Mouse (Mus musculus): ENCODE measurements around the gene Lep. TPM values are rescaled to one million over a fixed set of nuclear protein-coding genes. Genes with fewer than 3 reads are reported as not detected.

The Lep gene
- polyA plus RNA-seq, 1 experiment: 1.4 TPM

DNA sequence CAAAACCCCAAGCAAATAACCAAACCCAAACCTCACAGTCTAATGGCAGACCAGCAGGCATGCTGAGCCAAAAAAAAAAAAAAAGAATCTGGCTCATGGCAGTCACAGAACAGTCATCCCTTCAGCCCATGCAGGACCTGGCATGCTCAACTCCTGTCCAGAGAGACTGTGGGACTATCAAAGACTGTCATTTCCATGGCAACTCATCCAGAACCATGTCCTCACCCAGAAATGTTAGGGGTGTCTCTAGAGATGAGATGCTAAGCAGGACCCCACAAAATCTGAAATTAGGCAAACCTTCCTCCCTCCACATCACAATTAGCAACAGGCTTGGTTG is 14.1 kb downstream of the Lep start:
- H3K4me3 ChIP-seq (ENCODE audit: insufficient read depth, low read depth, low read length): no peak overlapping the region
- H3K4me1 ChIP-seq (ENCODE audit: control insufficient read depth, insufficient read depth, low read length): no peaks in the 10 kb centered on the region
- no peak for TF ChIP-seq CTCF (conservative IDR thresholded peaks at IDR 0.05; ENCODE audit: insufficient read depth, insufficient read length, low read depth, low read length)
- TF ChIP-seq POLR2A (IDR thresholded peaks at IDR 0.05; ENCODE audit: low read depth, low read length): no peak
- no peaks in the 10 kb centered on the region for H3K36me3 ChIP-seq (ENCODE audit: control insufficient read depth, insufficient read depth, low read length)
- DNase-seq: no peak
- no peaks in the 10 kb centered on the region for H3K27me3 ChIP-seq (replicated peaks; ENCODE audit: control insufficient read depth, insufficient read depth, low read length)
- no peak overlapping the region for H3K27ac ChIP-seq (ENCODE audit: insufficient read depth, low read depth, low read length)

DNA sequence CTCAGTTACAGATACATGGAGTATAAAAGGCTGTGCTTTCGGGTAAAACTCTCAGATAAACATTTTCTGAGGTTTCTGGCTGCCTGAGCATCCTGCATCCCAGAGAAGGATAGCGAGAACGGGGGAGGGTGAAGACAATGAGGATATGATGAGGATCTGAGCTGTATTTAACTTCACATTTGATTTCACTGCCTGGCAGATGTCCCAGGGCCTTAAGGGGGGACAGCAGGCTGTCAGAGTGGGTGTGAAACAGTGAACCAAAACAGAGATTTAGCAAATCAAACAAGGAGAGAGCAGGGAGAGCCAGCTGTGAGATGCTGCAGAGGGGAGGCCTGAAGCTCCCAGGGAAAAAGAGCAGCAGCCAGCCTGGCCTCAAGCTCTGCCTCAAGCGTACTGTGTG is 19.3 kb downstream of the Lep start:
- 62% methylated on average over 4 of the region's 4 CpGs for WGBS
- Histone ChIP-seq H3K4me1 (ENCODE audit: control insufficient read depth, insufficient read depth, low read length) (no peaks in the 10 kb centered on the region), H3K36me3 (ENCODE audit: control insufficient read depth, insufficient read depth, low read length) (no peaks in the 10 kb centered on the region), H3K27ac (ENCODE audit: insufficient read depth, low read depth, low read length) (no peak overlapping the region), H3K4me3 (ENCODE audit: insufficient read depth, low read depth, low read length) (no peak overlapping the region), H3K27me3 (replicated peaks; ENCODE audit: control insufficient read depth, insufficient read depth, low read length) (no peaks in the 10 kb centered on the region)
- no peak for DNase-seq
- no peak for TF ChIP-seq POLR2A (IDR thresholded peaks at IDR 0.05; ENCODE audit: low read depth, low read length)
- no peak for TF ChIP-seq CTCF (conservative IDR thresholded peaks at IDR 0.05; ENCODE audit: insufficient read depth, insufficient read length, low read depth, low read length)

DNA sequence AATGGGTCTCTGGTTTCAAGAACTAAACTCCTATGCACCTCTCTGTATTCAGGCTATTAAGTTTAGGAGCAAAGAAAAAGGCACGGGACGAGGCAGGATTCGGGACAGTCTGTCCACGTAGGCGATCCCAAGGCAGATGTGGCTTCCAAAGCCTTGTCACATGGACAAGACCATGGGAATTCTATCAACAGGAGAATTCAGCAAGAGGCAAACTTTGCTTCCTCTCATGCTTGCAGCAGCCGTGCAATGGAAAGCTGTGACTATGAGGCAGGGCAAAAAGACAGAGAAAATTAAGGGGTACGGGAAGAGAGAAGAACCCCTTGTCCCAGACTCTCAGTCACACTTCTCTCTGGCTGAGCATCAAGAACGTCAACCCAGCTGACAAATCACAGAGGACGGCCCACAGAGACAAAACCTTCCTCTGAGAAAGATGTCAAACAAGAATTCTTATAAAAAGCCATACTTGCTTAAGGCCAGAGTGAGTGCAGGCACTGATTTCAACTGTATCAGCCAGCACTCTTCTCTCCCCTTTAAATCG is 21.9 kb downstream of the Lep start:
- DNase-seq: no peak
- H3K4me1 ChIP-seq (ENCODE audit: control insufficient read depth, insufficient read depth, low read length): no peaks in the 10 kb centered on the region
- H3K27ac ChIP-seq (ENCODE audit: insufficient read depth, low read depth, low read length): no peak overlapping the region
- no peak overlapping the region for H3K4me3 ChIP-seq (ENCODE audit: insufficient read depth, low read depth, low read length)
- TF ChIP-seq CTCF (conservative IDR thresholded peaks at IDR 0.05; ENCODE audit: insufficient read depth, insufficient read length, low read depth, low read length): no peak
- TF ChIP-seq POLR2A (IDR thresholded peaks at IDR 0.05; ENCODE audit: low read depth, low read length): no peak
- 86% methylated on average over 10 of the region's 10 CpGs for WGBS
- no peaks in the 10 kb centered on the region for H3K36me3 ChIP-seq (ENCODE audit: control insufficient read depth, insufficient read depth, low read length)
- H3K27me3 ChIP-seq (replicated peaks; ENCODE audit: control insufficient read depth, insufficient read depth, low read length): no peaks in the 10 kb centered on the region; the same call in 1 of the 2 replicates

DNA sequence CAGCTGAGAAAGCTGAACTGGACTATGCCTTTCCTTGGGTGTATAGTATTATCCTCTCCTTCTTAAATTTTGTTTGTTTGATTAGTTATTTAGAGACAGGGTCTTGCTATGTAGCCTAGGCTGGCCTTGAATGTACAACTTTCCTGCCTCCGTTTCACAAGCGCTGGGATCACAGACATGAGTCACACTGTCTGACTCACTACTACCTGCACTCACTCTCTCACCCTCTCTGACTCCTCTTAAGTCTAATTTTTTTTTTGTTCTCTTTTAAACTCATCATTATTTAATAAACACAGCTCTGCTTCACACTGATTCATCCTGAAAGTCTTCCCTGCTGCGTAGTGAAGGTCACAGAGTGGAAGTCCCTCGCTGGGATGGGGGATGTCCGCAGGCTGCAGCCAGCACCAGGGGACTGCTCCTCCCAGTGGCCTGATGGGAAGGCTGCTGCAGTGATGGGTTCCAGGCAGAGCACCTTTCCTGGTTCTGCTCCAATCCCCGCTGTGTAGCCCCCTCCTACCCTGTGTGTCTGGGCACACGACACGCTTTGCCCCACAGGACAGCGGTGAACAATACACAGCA is 22.8 kb downstream of the Lep start:
- WGBS: 73% methylated on average over 9 of the region's 9 CpGs
- H3K36me3 ChIP-seq (ENCODE audit: control insufficient read depth, insufficient read depth, low read length): no peaks in the 10 kb centered on the region
- H3K4me1 ChIP-seq (ENCODE audit: control insufficient read depth, insufficient read depth, low read length): no peaks in the 10 kb centered on the region
- H3K27ac ChIP-seq (ENCODE audit: insufficient read depth, low read depth, low read length): no peak overlapping the region
- no peak for TF ChIP-seq POLR2A (IDR thresholded peaks at IDR 0.05; ENCODE audit: low read depth, low read length)
- TF ChIP-seq CTCF (conservative IDR thresholded peaks at IDR 0.05; ENCODE audit: insufficient read depth, insufficient read length, low read depth, low read length): no peak
- no peak overlapping the region for H3K4me3 ChIP-seq (ENCODE audit: insufficient read depth, low read depth, low read length)
- DNase-seq: no peak
- no peaks in the 10 kb centered on the region; the same call in 1 of the 2 replicates for H3K27me3 ChIP-seq (replicated peaks; ENCODE audit: control insufficient read depth, insufficient read depth, low read length)

DNA sequence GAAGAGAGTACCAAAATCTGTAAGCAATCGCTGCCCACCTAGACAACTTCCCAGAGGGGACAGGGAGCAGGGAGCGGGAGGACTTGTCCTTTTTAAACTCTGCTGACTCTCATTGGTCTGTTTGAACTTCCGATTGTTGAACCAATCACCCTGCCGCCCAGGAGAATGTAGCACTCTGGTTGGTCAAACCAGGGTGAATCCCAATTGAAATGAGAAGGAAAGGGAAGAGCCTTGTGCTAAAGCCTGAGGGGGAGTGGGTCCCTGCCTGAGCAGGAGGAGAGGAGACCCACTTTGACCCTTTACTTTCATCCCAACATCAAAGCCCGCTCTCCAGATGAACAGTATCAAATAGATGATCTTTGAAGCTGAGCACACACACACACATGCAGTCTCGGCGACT is 24.4 kb downstream of the Lep start:
- Histone ChIP-seq H3K4me1 (ENCODE audit: control insufficient read depth, insufficient read depth, low read length) (no peaks in the 10 kb centered on the region), H3K4me3 (ENCODE audit: insufficient read depth, low read depth, low read length) (no peak overlapping the region), H3K36me3 (ENCODE audit: control insufficient read depth, insufficient read depth, low read length) (no peaks in the 10 kb centered on the region), H3K27ac (ENCODE audit: insufficient read depth, low read depth, low read length) (no peak overlapping the region), H3K27me3 (replicated peaks; ENCODE audit: control insufficient read depth, insufficient read depth, low read length) (no peaks in the 10 kb centered on the region; the same call in 1 of the 2 replicates)
- 49% methylated on average over 7 of the region's 7 CpGs for WGBS
- TF ChIP-seq POLR2A (IDR thresholded peaks at IDR 0.05; ENCODE audit: low read depth, low read length) (no peak), CTCF (conservative IDR thresholded peaks at IDR 0.05; ENCODE audit: insufficient read depth, insufficient read length, low read depth, low read length) (no peak)
- no peak for DNase-seq

DNA sequence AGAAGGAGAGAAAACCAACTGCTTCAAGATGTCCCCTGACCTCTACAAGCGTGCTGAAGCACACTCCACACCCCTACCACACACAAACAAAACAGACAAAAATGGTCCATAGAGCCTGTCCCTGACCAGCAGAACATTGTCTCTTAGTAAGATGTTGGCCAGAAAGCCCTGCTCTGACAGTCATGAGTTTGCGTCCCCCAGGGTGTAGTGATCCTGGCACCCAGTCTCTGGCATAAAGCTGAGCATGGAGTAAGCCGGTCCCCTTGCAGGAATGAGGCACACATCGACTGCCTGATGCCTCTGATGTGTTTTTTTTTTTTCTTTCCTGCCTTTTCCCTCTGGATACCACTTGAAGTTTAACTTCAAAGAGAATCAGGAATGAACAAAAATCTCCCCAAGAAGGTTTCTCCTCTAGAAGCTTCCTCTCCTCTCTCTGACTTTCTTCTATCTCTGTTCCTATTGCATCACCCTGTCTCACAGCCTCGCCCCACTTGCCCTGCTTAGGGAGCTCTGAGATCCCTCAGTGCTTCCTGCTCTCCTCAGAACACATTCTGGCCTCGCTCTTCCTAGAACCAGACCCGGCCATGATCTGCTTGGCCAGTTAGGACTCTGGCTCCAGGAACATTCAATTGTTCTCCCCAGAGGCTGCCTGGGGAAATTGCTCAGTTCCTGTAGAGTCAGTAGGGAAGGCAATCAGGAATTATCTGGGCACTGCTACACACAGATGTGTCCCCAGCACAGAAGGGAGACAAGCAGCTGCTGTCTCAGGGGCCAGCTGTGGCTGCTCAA is 28.1 kb downstream of the Lep start:
- peak; percentile 46 for DNase-seq
- TF ChIP-seq POLR2A (IDR thresholded peaks at IDR 0.05; ENCODE audit: low read depth, low read length) (no peak), CTCF (conservative IDR thresholded peaks at IDR 0.05; ENCODE audit: insufficient read depth, insufficient read length, low read depth, low read length) (no peak)
- H3K27me3 ChIP-seq (replicated peaks; ENCODE audit: control insufficient read depth, insufficient read depth, low read length): no peaks in the 10 kb centered on the region; the same call in 1 of the 2 replicates
- WGBS: 64% methylated on average over 7 of the region's 7 CpGs
- H3K4me3 ChIP-seq (ENCODE audit: insufficient read depth, low read depth, low read length): no peak overlapping the region
- no peak overlapping the region for H3K27ac ChIP-seq (ENCODE audit: insufficient read depth, low read depth, low read length)
- no peaks in the 10 kb centered on the region for H3K36me3 ChIP-seq (ENCODE audit: control insufficient read depth, insufficient read depth, low read length)
- no peaks in the 10 kb centered on the region for H3K4me1 ChIP-seq (ENCODE audit: control insufficient read depth, insufficient read depth, low read length)

DNA sequence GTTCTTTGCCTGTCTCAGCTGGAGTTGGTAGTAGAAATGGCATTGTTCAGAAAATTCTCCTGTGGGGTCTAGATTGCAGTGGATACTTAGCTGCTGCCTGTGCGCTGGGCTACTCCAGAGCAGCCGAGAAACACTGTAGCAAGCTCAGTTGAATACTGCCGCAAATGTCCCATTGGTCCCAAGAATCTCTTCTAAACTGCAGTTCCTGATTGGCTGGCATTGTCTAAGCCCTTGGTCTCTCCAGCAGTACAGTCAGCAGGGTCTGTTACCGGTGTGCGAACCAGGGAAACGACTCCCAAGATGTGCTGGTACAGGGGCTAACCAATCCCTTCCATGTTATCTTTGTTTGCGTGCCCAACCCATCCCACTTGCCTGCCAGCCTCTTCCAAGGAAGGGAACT is 32.2 kb downstream of the Lep start:
- H3K4me3 ChIP-seq (ENCODE audit: insufficient read depth, low read depth, low read length): no peak overlapping the region
- TF ChIP-seq CTCF (conservative IDR thresholded peaks at IDR 0.05; ENCODE audit: insufficient read depth, insufficient read length, low read depth, low read length) (no peak), POLR2A (IDR thresholded peaks at IDR 0.05; ENCODE audit: low read depth, low read length) (no peak)
- no peaks in the 10 kb centered on the region for H3K36me3 ChIP-seq (ENCODE audit: control insufficient read depth, insufficient read depth, low read length)
- no peak for DNase-seq
- H3K4me1 ChIP-seq (ENCODE audit: control insufficient read depth, insufficient read depth, low read length): no peaks in the 10 kb centered on the region
- 93% methylated on average over 7 of the region's 7 CpGs for WGBS
- H3K27me3 ChIP-seq (replicated peaks; ENCODE audit: control insufficient read depth, insufficient read depth, low read length): no peaks in the 10 kb centered on the region
- H3K27ac ChIP-seq (ENCODE audit: insufficient read depth, low read depth, low read length): no peak overlapping the region
